Mouse (Mus musculus): ENCODE measurements around the gene Pnma1.

The Pnma1 gene

GRCm38 (mm10) chr12:84153414-84153813 is 5.1 kb upstream of the Pnma1 start:
- no peak for DNase-seq (ENCODE audit: low spot score)

- no peak for DNase-seq (ENCODE audit: low spot score)
Measured at GRCm38 (mm10) chr12:84152352-84153190, 4.3 kb upstream of the Pnma1 start.

- DNase-seq (ENCODE audit: low spot score) = no peak
Measured at GRCm38 (mm10) chr12:84151911-84152310, 3.6 kb upstream of the Pnma1 start.

- no peak for DNase-seq (ENCODE audit: low spot score)
Measured at GRCm38 (mm10) chr12:84150976-84151375, 2.7 kb upstream of the Pnma1 start.

- no peak for DNase-seq (ENCODE audit: low spot score)
Measured at GRCm38 (mm10) chr12:84149971-84150370, 1.7 kb upstream of the Pnma1 start.

GRCm38 (mm10) chr12:84148622-84149012 is 328 bp upstream of the Pnma1 start:
- DNase-seq (ENCODE audit: low spot score) = no peak

GRCm38 (mm10) chr12:84142281-84143050 is 5.8 kb downstream of the Pnma1 start:
- DNase-seq (ENCODE audit: low spot score) = no peak

- no peak for DNase-seq (ENCODE audit: low spot score)
Measured at GRCm38 (mm10) chr12:84141271-84141670, 7.0 kb downstream of the Pnma1 start.

- no peak for DNase-seq (ENCODE audit: low spot score)
Measured at GRCm38 (mm10) chr12:84140135-84140534, 8.2 kb downstream of the Pnma1 start.

- DNase-seq (ENCODE audit: low spot score) = no peak
Measured at GRCm38 (mm10) chr12:84137131-84137530, 11.2 kb downstream of the Pnma1 start.

- no peak for DNase-seq (ENCODE audit: low spot score)
Measured at GRCm38 (mm10) chr12:84132265-84132664, 16.0 kb downstream of the Pnma1 start.

GRCm38 (mm10) chr12:84129931-84130330 is 18.4 kb downstream of the Pnma1 start:
- DNase-seq (ENCODE audit: low spot score) = no peak

- DNase-seq (ENCODE audit: low spot score) = no peak
Measured at GRCm38 (mm10) chr12:84128576-84128975, 19.7 kb downstream of the Pnma1 start.

- DNase-seq (ENCODE audit: low spot score) = no peak
Measured at GRCm38 (mm10) chr12:84126899-84127298, 21.4 kb downstream of the Pnma1 start.

- no peak for DNase-seq (ENCODE audit: low spot score)
Measured at GRCm38 (mm10) chr12:84125892-84126291, 22.4 kb downstream of the Pnma1 start.

- no peak for DNase-seq (ENCODE audit: low spot score)
Measured at GRCm38 (mm10) chr12:84119584-84119983, 28.7 kb downstream of the Pnma1 start.

- DNase-seq (ENCODE audit: low spot score) = peak; percentile 90
Measured at GRCm38 (mm10) chr12:84114153-84114994, 33.9 kb downstream of the Pnma1 start, which contains the start of gene Dnal1. Gene Dnal1, plus strand, starts transcription at chr12:84114366.

GRCm38 (mm10) chr12:84113676-84114075 is 34.6 kb downstream of the Pnma1 start:
- no peak for DNase-seq (ENCODE audit: low spot score)

- DNase-seq (ENCODE audit: low spot score) = no peak
Measured at GRCm38 (mm10) chr12:84110814-84111213, 37.5 kb downstream of the Pnma1 start.

- DNase-seq (ENCODE audit: low spot score) = no peak
Measured at GRCm38 (mm10) chr12:84109924-84110323, 38.4 kb downstream of the Pnma1 start.

- DNase-seq (ENCODE audit: low spot score) = no peak
Measured at GRCm38 (mm10) chr12:84107692-84108091, 40.6 kb downstream of the Pnma1 start.

GRCm38 (mm10) chr12:84107012-84107411 is 41.3 kb downstream of the Pnma1 start:
- peak; percentile 54 for DNase-seq (ENCODE audit: low spot score)

All from ovary, postnatal 36 days (tissue).